Mouse (Mus musculus): ENCODE data around the gene Tango6. TPM values are rescaled to one million over a fixed set of nuclear protein-coding genes. Genes with fewer than 3 reads are reported as not detected.

The Tango6 gene
- polyA plus RNA-seq (2015; fragmentation: Nextera tagmentation; extraction: Ambion mirVana) = 6.1 and 6.3 TPM in 2 replicates

DNA sequence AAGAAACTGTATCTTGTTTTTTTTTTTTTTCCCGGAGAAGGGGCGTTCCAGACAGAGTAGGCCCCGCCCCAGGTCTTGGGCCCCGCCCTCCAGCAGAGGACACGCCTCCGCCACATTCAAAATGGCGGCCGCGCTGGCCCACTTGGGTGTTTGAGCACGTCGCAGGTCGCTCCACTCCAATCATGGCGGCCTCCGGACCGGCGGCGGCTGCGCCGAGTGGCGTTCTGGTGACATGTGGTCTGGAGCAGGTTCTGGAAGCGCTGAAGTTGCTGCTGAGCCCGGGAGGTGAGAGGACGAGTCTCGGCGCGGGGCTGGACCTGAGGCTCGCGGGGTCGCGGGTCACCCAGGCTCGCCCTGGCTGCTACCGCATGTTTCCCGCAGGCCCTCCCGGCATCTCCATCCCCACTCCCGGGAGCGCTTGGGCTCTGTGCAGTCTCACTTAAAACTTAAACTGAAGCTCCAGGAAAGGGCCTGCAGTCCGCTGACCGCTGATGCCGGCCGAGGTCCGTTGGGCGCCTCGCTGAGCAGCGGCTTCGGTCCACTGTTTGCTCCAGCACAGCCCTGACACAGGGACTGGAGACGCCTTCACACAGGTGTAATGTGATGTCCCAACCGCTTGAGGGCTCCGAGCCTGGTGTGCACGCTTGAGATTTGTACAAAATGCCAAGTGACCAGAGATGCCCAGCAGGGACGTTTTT is at the start of gene Tango6:
Tango6 (plus strand) TSS at position 98 of the 698 bp plus-strand sequence.
- Histone ChIP-seq H3K27ac (ENCODE audit: low read length) (peak within 1 kb of the TSS; percentile 92), H3K9ac (ENCODE audit: low read depth, low read length) (peak within 1 kb of the TSS; percentile 74), H3K4me1 (ENCODE audit: control insufficient read depth, insufficient read depth, low read length) (peaks cover 4% of the 10 kb centered on the region; the same call in 1 of the 2 replicates), H3K9me3 (replicated peaks; ENCODE audit: control insufficient read depth, low read length, poor library complexity, severe bottlenecking) (no peaks in the 10 kb centered on the region), H3K36me3 (ENCODE audit: control insufficient read depth, insufficient read depth, low read length) (no peaks in the 10 kb centered on the region), H3K4me2 (ENCODE audit: low read length) (peak within 1 kb of the TSS; percentile 58), H3K4me3 (ENCODE audit: low read depth, low read length) (peak within 1 kb of the TSS; percentile 64), H3K27me3 (ENCODE audit: control insufficient read depth, insufficient read depth, low read depth, low read length) (no peaks in the 10 kb centered on the region)
- under 1% methylated on average over 43 of the region's 50 CpGs for WGBS
- peak; percentile 96 for ATAC-seq

DNA sequence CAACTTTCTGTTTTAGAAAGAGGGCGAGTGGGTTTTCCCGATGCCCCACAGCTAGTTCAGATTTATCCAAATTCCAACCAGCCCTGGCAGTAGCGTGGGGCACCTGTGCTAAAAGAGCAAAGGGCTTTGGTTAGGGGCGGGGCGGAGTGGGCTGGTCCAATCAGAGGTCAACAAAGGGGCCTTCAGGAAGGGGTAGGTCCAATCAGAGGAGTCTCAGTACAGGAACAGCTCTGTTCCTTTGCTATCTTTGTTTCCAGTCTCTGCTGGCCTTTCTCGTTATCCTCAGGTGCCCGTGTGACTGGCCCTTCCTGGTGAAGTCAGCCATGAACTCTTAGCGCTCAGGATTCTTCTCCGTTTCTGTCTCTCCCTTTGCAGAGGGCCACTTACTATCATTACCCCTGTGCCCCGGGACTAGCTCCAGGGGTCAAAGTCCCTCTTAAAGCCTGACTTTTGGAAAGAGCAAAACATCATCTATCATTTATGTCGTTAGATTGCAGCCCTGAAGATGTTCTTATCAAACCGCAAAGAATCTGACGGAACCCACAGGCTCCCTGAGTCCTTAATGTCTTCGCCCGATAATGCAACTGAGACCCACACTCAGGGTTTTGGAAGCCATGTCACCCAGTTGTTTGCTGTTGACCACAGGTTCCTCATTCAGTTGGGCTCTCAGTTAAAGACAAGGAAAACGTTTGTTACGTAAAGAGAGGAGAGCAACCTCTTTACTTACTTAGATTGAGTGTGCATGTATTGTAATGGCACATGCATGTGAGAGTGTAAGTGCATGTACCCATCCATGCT is 49.3 kb upstream of the Tango6 start:
- H3K9me3 ChIP-seq (replicated peaks; ENCODE audit: control insufficient read depth, low read length, poor library complexity, severe bottlenecking) = no peaks in the 10 kb centered on the region
- WGBS = 73% methylated on average over 17 of the region's 17 CpGs
- H3K4me2 ChIP-seq (ENCODE audit: low read length) = no peak overlapping the region
- no peak overlapping the region for H3K9ac ChIP-seq (ENCODE audit: low read depth, low read length)
- ATAC-seq = no peak
- no peaks in the 10 kb centered on the region for H3K27me3 ChIP-seq (ENCODE audit: control insufficient read depth, insufficient read depth, low read depth, low read length)
- no peak overlapping the region for H3K4me3 ChIP-seq (ENCODE audit: low read depth, low read length)
- no peaks in the 10 kb centered on the region for H3K4me1 ChIP-seq (ENCODE audit: control insufficient read depth, insufficient read depth, low read length)
- H3K36me3 ChIP-seq (ENCODE audit: control insufficient read depth, insufficient read depth, low read length) = no peaks in the 10 kb centered on the region
- H3K27ac ChIP-seq (ENCODE audit: low read length) = no peak overlapping the region

DNA sequence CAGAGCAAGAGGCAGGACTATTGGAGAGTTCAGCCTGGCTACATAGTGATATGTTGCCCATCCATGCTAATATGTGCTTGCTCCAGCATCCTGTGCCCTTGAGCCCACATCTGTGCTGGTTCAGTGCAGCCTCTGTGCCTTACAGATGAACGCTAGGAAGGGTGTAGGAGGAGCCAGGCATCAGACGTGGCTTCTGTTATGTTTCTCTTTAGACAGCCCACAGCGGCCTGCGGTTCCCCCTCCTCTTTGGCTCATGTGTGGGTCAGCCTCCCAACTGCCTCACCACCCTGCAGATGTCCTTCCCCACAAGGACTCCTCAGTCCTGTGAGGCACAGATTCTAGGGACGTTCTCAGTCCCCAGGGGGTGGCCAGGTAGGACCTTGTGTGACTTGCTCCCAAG is 47.6 kb upstream of the Tango6 start:
- H3K9ac ChIP-seq (ENCODE audit: low read depth, low read length) = no peak overlapping the region
- no peak overlapping the region for H3K27ac ChIP-seq (ENCODE audit: low read length)
- no peaks in the 10 kb centered on the region for H3K9me3 ChIP-seq (replicated peaks; ENCODE audit: control insufficient read depth, low read length, poor library complexity, severe bottlenecking)
- 46% methylated on average over 5 of the region's 5 CpGs for WGBS
- H3K4me1 ChIP-seq (ENCODE audit: control insufficient read depth, insufficient read depth, low read length) = no peaks in the 10 kb centered on the region
- no peaks in the 10 kb centered on the region for H3K36me3 ChIP-seq (ENCODE audit: control insufficient read depth, insufficient read depth, low read length)
- no peaks in the 10 kb centered on the region for H3K27me3 ChIP-seq (ENCODE audit: control insufficient read depth, insufficient read depth, low read depth, low read length)
- no peak overlapping the region for H3K4me2 ChIP-seq (ENCODE audit: low read length)
- ATAC-seq = no peak
- H3K4me3 ChIP-seq (ENCODE audit: low read depth, low read length) = no peak overlapping the region

DNA sequence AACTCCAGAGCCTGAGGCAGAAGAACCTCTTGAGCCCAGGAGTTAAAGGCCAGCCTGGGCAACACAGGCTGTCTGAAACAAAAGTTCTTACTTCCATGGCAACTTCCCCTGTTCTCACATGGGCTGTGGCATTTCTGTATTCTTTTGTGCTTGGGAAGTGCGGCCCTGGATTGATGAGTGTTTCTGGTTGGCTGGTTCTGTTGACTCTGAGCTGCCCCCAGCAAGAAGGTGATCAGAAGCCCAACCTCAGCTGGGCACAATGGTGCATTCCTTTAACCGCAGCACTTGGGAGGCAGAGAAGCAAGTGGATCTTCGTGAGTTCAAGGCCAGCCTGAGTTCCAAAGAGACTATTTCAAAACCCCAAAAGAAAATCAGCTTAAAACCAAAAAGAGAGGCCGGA is 45.4 kb upstream of the Tango6 start:
- WGBS = 72% methylated on average over 4 of the region's 4 CpGs
- Histone ChIP-seq H3K4me3 (ENCODE audit: low read depth, low read length) (no peak overlapping the region), H3K9me3 (replicated peaks; ENCODE audit: control insufficient read depth, low read length, poor library complexity, severe bottlenecking) (no peaks in the 10 kb centered on the region), H3K9ac (ENCODE audit: low read depth, low read length) (no peak overlapping the region), H3K4me1 (ENCODE audit: control insufficient read depth, insufficient read depth, low read length) (no peaks in the 10 kb centered on the region), H3K27ac (ENCODE audit: low read length) (no peak overlapping the region), H3K4me2 (ENCODE audit: low read length) (no peak overlapping the region), H3K36me3 (ENCODE audit: control insufficient read depth, insufficient read depth, low read length) (no peaks in the 10 kb centered on the region), H3K27me3 (ENCODE audit: control insufficient read depth, insufficient read depth, low read depth, low read length) (no peaks in the 10 kb centered on the region)
- no peak for ATAC-seq

DNA sequence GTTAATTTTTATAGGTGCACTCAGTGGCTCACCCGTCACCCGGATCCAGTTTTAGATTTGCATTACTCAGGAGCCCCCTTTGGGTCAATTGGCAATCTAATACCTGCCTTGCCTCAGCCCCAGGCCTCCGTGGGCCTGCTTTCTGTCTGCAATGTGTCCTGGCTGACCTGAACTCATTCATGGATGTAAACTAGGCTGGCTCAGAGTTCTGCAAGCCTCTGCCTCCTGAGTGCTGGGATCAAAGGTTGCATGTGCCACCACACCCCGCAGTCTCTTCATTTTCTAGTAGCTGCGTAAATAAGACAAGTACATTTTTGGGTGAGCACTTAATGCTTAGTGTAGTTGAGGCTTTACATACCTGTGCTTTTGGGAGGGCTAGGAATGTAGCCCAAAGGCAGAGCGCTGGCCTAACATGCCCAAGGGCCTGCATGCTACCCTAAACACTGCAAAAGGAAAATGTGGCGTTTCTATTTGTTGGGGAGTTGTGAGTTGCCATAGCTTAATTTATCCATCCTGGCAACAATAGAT is 44.0 kb upstream of the Tango6 start:
- no peak overlapping the region for H3K27ac ChIP-seq (ENCODE audit: low read length)
- no peaks in the 10 kb centered on the region for H3K9me3 ChIP-seq (replicated peaks; ENCODE audit: control insufficient read depth, low read length, poor library complexity, severe bottlenecking)
- H3K9ac ChIP-seq (ENCODE audit: low read depth, low read length) = no peak overlapping the region
- no peaks in the 10 kb centered on the region for H3K27me3 ChIP-seq (ENCODE audit: control insufficient read depth, insufficient read depth, low read depth, low read length)
- no peak for ATAC-seq
- no peaks in the 10 kb centered on the region for H3K36me3 ChIP-seq (ENCODE audit: control insufficient read depth, insufficient read depth, low read length)
- 94% methylated on average over 7 of the region's 7 CpGs for WGBS
- no peak overlapping the region for H3K4me2 ChIP-seq (ENCODE audit: low read length)
- no peak overlapping the region for H3K4me3 ChIP-seq (ENCODE audit: low read depth, low read length)
- H3K4me1 ChIP-seq (ENCODE audit: control insufficient read depth, insufficient read depth, low read length) = no peaks in the 10 kb centered on the region

DNA sequence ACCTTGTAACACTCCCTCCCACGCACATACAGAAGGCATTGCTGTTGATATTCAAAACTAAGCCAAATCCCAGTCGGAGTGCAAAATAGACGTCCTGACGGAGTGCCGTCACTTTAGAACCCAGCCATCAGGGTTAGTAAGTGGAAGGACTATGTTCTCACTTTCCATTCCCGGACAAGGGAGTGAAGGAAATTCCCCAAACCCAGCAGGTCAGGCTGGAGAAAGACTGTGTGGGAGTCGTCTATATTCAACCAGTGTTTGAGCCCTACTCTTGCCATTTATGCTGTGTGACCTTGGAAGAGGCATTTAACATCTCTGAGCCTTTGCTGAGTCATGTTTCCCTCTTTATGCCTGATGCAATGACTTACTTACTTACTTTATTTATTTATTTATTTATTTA is 42.7 kb upstream of the Tango6 start:
- H3K27ac ChIP-seq (ENCODE audit: low read length) = no peak overlapping the region
- H3K4me1 ChIP-seq (ENCODE audit: control insufficient read depth, insufficient read depth, low read length) = no peaks in the 10 kb centered on the region
- no peaks in the 10 kb centered on the region for H3K9me3 ChIP-seq (replicated peaks; ENCODE audit: control insufficient read depth, low read length, poor library complexity, severe bottlenecking)
- H3K4me2 ChIP-seq (ENCODE audit: low read length) = no peak overlapping the region
- no peak overlapping the region for H3K4me3 ChIP-seq (ENCODE audit: low read depth, low read length)
- H3K9ac ChIP-seq (ENCODE audit: low read depth, low read length) = no peak overlapping the region
- no peaks in the 10 kb centered on the region for H3K27me3 ChIP-seq (ENCODE audit: control insufficient read depth, insufficient read depth, low read depth, low read length)
- ATAC-seq = no peak
- no peaks in the 10 kb centered on the region for H3K36me3 ChIP-seq (ENCODE audit: control insufficient read depth, insufficient read depth, low read length)
- WGBS = 88% methylated on average over 7 of the region's 7 CpGs

DNA sequence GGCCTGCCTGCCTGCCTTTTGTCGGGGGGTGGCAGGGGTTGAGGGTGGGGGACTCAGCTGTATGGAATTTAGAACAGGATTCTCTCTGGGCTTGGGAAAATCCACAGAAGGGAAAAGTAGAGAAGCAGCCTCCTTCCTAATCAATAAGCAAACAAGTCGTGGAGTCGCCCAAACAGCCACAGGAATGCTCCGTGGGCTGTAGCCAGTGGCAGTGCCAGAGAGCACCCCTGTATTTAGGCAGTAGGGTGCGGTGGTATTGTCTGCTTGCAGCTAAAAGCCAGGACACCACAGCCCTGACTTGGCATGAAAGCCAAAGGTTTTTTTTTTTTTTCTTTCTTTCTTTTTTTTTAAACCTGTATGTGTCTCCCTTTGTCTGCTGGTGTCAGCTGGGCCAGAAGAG is 41.9 kb upstream of the Tango6 start:
- H3K27me3 ChIP-seq (ENCODE audit: control insufficient read depth, insufficient read depth, low read depth, low read length) = no peaks in the 10 kb centered on the region
- H3K4me1 ChIP-seq (ENCODE audit: control insufficient read depth, insufficient read depth, low read length) = no peaks in the 10 kb centered on the region
- H3K36me3 ChIP-seq (ENCODE audit: control insufficient read depth, insufficient read depth, low read length) = no peaks in the 10 kb centered on the region
- H3K27ac ChIP-seq (ENCODE audit: low read length) = no peak overlapping the region
- WGBS = 75% methylated on average over 5 of the region's 5 CpGs
- no peak for ATAC-seq
- H3K9me3 ChIP-seq (replicated peaks; ENCODE audit: control insufficient read depth, low read length, poor library complexity, severe bottlenecking) = no peaks in the 10 kb centered on the region
- no peak overlapping the region for H3K4me2 ChIP-seq (ENCODE audit: low read length)
- H3K4me3 ChIP-seq (ENCODE audit: low read depth, low read length) = no peak overlapping the region
- no peak overlapping the region for H3K9ac ChIP-seq (ENCODE audit: low read depth, low read length)

DNA sequence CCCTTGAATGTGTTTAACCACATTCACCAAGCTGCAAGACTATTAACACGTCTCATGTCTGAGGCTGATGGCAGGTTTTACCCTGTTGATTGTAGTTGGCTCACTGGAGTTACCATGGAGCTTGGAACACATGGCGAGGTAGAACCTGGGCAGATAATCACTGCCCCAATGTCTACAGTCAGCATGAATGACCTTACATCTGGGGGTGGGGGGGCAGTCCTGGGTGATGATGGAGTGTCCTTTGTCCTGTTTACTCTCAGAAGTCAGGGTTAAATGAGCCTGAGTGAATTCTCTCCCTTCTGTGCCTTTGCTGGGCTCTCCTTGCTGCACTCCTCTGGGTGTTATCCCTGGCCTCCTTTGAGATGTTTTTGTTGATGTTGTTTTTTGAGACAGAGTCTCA is 40.7 kb upstream of the Tango6 start:
- H3K4me3 ChIP-seq (ENCODE audit: low read depth, low read length) = no peak overlapping the region
- no peaks in the 10 kb centered on the region for H3K36me3 ChIP-seq (ENCODE audit: control insufficient read depth, insufficient read depth, low read length)
- no peak overlapping the region for H3K4me2 ChIP-seq (ENCODE audit: low read length)
- no peaks in the 10 kb centered on the region for H3K27me3 ChIP-seq (ENCODE audit: control insufficient read depth, insufficient read depth, low read depth, low read length)
- no peaks in the 10 kb centered on the region for H3K4me1 ChIP-seq (ENCODE audit: control insufficient read depth, insufficient read depth, low read length)
- WGBS = 77% methylated on average over 2 of the region's 2 CpGs
- no peak overlapping the region for H3K9ac ChIP-seq (ENCODE audit: low read depth, low read length)
- no peak overlapping the region for H3K27ac ChIP-seq (ENCODE audit: low read length)
- ATAC-seq = no peak
- no peaks in the 10 kb centered on the region for H3K9me3 ChIP-seq (replicated peaks; ENCODE audit: control insufficient read depth, low read length, poor library complexity, severe bottlenecking)

DNA sequence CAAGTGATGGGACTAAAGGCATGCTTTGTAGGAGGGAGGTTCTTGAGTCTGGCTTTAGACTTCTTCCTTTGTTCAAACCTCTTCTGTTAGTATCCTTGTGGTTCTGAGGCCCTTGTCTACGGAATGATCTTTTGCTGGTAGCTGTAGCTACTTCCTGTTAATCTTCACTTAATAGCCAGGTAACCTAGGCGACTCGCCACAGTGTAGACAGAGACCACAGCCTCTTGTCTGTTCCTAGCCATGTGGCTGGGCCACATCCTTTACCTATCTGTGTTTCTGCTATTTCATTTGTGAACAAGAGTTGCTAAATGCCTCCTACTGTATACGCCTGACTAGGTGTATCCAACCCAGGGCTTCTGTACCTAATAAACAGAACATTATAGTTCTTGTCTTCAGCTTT is 39.8 kb upstream of the Tango6 start:
- no peak overlapping the region for H3K4me2 ChIP-seq (ENCODE audit: low read length)
- H3K4me3 ChIP-seq (ENCODE audit: low read depth, low read length) = no peak overlapping the region
- ATAC-seq = no peak
- H3K4me1 ChIP-seq (ENCODE audit: control insufficient read depth, insufficient read depth, low read length) = no peaks in the 10 kb centered on the region
- no peaks in the 10 kb centered on the region for H3K27me3 ChIP-seq (ENCODE audit: control insufficient read depth, insufficient read depth, low read depth, low read length)
- no peaks in the 10 kb centered on the region for H3K36me3 ChIP-seq (ENCODE audit: control insufficient read depth, insufficient read depth, low read length)
- no peak overlapping the region for H3K9ac ChIP-seq (ENCODE audit: low read depth, low read length)
- no peak overlapping the region for H3K27ac ChIP-seq (ENCODE audit: low read length)
- H3K9me3 ChIP-seq (replicated peaks; ENCODE audit: control insufficient read depth, low read length, poor library complexity, severe bottlenecking) = no peaks in the 10 kb centered on the region
- WGBS = 90% methylated on average over 4 of the region's 4 CpGs
